Mouse (Mus musculus) lung, adult 10 weeks (tissue): ENCODE measurements around the gene Mmp9. TPM values are rescaled to one million over a fixed set of nuclear protein-coding genes. Genes with fewer than 3 reads are reported as not detected.

Source experiments
- polyA plus RNA-seq: library from polyadenylated mRNA; stranded (reverse); fragments of 350-450 nt; fragmentation: Illumina TruSeq; extraction: RNeasy Lipid Tissue Mini Kit (QIAGEN cat#74804); gene quantifications from one replicate; pipeline ENCODE4 v1.2.3, GENCODE M21; 2014; ENCODE audit warnings: low read depth, low replicate concordance; ENCODE audit not compliant: insufficient read depth

The Mmp9 gene
- polyA plus RNA-seq: 8.8 TPM

DNA sequence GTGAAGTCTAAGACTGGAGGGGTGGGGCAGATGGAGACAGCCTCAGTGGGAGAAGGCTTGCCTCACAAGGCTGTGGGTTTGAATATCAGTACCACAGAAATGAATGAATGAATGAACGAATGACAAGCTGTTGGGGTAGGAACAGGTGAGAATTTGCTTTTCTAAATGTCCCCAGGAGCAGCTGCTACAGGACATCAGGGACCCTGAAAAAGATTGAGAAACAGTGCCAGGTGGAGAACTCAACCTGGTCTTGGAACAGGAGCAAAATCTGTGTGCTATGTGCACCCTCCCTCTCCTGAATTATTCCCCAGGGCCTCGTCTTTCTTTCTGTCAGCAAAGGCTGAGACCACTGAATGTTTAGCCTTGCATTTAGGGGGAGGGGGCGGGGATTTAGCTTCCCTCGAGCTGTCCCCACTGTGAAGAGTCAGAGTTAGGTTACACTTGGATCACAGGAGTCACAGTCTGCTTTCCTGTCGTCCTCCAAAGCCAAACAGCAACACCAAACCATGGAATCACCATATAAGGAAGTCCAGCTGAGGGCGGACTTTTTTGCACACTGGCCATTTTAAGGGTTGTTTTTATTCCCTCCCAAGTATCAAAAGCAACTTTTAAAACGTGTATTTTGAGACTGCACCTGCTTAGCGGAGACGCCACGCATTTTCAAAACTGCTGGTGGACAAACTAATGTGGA, at the start of gene Mmp9:
Mmp9 (plus strand) TSS at position 641 of the 691 bp plus-strand sequence.

DNA sequence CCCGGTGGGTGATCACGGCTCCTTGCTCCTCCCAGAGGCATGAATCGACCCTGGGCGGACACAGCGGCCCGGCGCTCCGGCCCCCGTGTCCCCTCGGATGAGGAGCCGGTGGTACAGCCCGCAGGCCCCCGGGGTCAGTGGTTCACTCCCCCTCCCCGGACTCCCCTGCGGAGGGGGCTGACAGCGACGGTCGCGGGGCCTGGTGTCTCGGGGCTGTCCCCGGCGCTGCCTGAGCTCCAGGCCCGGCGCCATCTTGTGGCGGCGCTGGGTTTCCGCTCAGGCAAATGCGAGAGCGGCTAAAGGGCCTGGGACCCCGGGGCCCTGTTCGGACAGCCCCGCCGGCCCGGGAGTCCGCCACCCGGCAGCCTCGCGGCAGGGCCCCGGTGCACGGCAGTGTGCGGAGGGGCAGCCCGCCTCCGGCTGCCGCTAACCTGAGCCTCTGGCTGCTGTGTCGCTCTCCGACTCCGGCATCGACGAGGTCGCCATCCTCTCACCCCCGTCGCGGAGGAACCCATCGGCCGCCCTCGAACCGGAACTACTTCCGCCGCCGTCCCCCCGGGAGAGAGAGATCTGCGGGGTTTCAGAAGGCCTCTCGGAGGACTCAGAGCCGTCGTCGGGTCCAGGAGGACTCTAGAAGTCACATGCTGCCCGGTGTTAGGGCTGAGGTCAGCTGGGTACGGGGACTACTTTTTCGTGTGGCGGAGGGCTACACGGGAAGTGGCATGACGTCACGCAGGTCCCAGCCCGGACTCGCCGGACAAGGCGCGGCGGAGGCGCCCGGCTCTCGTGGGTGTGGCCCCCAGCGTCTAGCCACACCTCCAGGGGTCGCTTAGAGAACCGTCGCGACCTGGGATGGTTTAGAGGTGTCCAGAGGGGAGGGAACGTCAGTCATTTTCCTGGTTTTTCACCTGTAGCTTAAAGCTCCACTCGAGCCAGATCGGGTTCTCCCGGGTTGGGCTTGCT, 29.2 kb upstream of the Mmp9 start, which contains the start of gene Zfp335:
Zfp335 (minus strand) TSS at position 672 of the 963 bp plus-strand sequence.

GRCm38 (mm10) chr2:164960716-164961441, 20.3 kb downstream of the Mmp9 start, which contains the start of gene Slc12a5:
Gene Slc12a5, plus strand, starts transcription at chr2:164960802.

Other genes with a start within 250 kb of the Mmp9 start
- gene Spint4, start 242.3 kb upstream of the Mmp9 start, polyA plus RNA-seq: not detected
- gene Spint5, start 225.5 kb upstream of the Mmp9 start, polyA plus RNA-seq: not detected
- gene Wfdc3, start 194.8 kb upstream of the Mmp9 start, polyA plus RNA-seq: 4.4 TPM
- gene Dnttip1, start 194.8 kb upstream of the Mmp9 start, polyA plus RNA-seq: 19.0 TPM
- gene Ube2c, start 170.9 kb upstream of the Mmp9 start, polyA plus RNA-seq: 3.6 TPM
- not detected for gene Tnnc2, start 160.8 kb upstream of the Mmp9 start, polyA plus RNA-seq
- 23.7 TPM for gene Snx21, start 155.0 kb upstream of the Mmp9 start, polyA plus RNA-seq
- 15.4 TPM for gene Acot8, start 135.9 kb upstream of the Mmp9 start, polyA plus RNA-seq
- 2.5 TPM for gene Zswim3, start 135.7 kb upstream of the Mmp9 start, polyA plus RNA-seq
- 5.2 TPM for gene Zswim1, start 118.1 kb upstream of the Mmp9 start, polyA plus RNA-seq
- gene Spata25, start 112.2 kb upstream of the Mmp9 start, polyA plus RNA-seq: 0.45 TPM
- gene Ctsa, start 107.9 kb upstream of the Mmp9 start, polyA plus RNA-seq: 104 TPM
- 4.4 TPM for gene Neurl2, start 107.3 kb upstream of the Mmp9 start, polyA plus RNA-seq
- 368 TPM for gene Pltp, start 83.1 kb upstream of the Mmp9 start, polyA plus RNA-seq
- 39.9 TPM for gene Pcif1, start 61.5 kb upstream of the Mmp9 start, polyA plus RNA-seq
- gene Zfp335, start 29.0 kb upstream of the Mmp9 start, polyA plus RNA-seq: 5.3 TPM
- gene Slc12a5, start 20.0 kb downstream of the Mmp9 start, polyA plus RNA-seq: 1.6 TPM
- gene Ncoa5, start 94.1 kb downstream of the Mmp9 start, polyA plus RNA-seq: 15.4 TPM
- gene Cd40, start 114.8 kb downstream of the Mmp9 start, polyA plus RNA-seq: 22.3 TPM
- gene 1700025C18Rik, start 150.0 kb downstream of the Mmp9 start, polyA plus RNA-seq: not detected